Mouse (Mus musculus): ENCODE results near the gene Stk10.

Stk10 gene

GRCm38 (mm10) chr11:32626079-32626478 lies 93.0 kb downstream of the Stk10 start:
- in situ Hi-C loops (cut with MseI, MboI) = loop anchor here (5.0 kb wide), 1 partner anchor 81 kb away; no protein-coding TSS in a partner anchor

DNA sequence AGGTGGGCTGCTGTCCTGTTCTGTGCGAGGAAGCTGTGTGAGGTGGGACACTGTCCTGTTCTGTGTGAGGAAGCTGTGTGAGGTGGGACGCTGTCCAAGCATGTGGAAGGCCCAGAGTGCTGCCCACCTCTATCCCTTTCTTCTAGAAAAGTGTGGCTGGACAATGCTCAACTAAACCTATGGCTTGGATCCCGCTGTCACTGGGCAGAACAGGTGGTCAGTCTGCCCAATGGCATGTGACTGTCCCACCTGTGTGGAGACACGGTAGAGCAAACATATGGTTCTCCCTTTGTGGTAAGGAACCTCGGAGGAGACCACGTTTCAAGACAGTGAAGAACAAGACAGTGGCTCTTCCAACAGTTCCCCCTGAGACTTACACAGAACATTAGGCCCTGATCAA lies 94.8 kb downstream of the Stk10 start:
- in situ Hi-C loops (cut with MseI, MboI) = loop anchor here (5.0 kb wide), 1 partner anchor 79 kb away; no protein-coding TSS in a partner anchor

GRCm38 (mm10) chr11:32629713-32630211 lies 96.7 kb downstream of the Stk10 start:
- in situ Hi-C loops (cut with MseI, MboI) = loop anchor here (5.0 kb wide), 1 partner anchor 78 kb away; no protein-coding TSS in a partner anchor

- in situ Hi-C loops (cut with MseI, MboI) = no loop called here
Measured at GRCm38 (mm10) chr11:32632671-32633070, 99.6 kb downstream of the Stk10 start.

GRCm38 (mm10) chr11:32633542-32633941 lies 100.4 kb downstream of the Stk10 start:
- in situ Hi-C loops (cut with MseI, MboI) = no loop called here

DNA sequence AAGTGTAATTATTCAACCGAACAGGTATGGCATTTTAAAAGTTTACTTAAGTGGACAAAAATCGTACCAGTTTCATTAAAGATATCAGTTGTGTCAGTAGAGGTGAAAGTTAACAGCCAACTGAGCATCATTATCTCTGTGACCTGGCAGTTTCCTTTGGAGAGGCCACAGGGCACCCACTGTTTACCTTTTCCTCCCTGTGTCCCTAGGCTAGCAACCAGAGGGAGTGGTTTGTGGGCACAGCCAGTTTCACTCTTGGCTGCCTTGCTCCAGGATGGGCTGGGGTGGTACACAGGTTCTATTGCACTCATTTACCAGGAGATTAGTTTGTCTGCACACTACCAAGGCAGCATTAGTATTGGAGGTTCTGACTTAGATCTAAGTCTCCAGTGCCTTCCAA lies 101.0 kb downstream of the Stk10 start:
- in situ Hi-C loops (cut with MseI, MboI) = no loop called here

- in situ Hi-C loops (cut with MseI, MboI) = no loop called here
Measured at GRCm38 (mm10) chr11:32634842-32635241, 101.7 kb downstream of the Stk10 start.

GRCm38 (mm10) chr11:32636275-32636674 lies 103.2 kb downstream of the Stk10 start:
- in situ Hi-C loops (cut with MseI, MboI) = no loop called here

GRCm38 (mm10) chr11:32638521-32639255 lies 105.6 kb downstream of the Stk10 start:
- in situ Hi-C loops (cut with MseI, MboI) = no loop called here

GRCm38 (mm10) chr11:32640617-32641016 lies 107.5 kb downstream of the Stk10 start:
- in situ Hi-C loops (cut with MseI, MboI) = no loop called here

DNA sequence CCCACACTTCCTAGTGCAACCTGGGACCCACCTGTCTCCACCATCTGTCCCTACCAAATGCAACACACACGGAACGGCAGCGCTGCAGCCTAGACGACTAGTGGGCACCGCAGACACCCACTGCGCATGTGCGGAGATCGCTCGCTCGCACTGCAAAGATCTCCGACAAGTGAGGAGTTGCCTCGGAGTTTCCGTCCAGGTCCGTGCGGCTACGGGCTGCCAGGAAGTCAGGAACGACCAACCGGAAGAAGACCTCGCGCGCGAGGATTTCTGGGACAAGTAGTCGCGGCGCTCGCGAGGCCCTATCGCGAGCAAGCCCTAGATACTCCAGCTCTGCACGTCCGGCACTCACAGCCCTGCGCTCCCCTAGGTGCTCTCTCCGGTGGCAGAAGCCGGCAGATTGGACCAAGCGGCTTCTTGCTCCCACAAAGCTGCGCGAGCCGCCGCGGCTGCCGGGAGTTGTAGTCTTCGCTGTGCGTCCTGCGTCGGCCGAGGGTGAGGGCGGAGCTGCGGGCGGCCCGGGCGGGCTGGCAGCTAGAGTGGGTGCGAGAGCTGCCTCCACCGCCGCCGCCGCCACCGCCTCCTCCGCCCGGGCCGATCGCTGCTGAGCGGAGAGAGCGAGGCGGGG lies 109.3 kb downstream of the Stk10 start, which contains the start of gene Fbxw11:
TSS of gene Fbxw11 (plus strand) at position 476 of the 628 bp plus-strand sequence.
- in situ Hi-C loops (cut with MseI, MboI) = no loop called here

DNA sequence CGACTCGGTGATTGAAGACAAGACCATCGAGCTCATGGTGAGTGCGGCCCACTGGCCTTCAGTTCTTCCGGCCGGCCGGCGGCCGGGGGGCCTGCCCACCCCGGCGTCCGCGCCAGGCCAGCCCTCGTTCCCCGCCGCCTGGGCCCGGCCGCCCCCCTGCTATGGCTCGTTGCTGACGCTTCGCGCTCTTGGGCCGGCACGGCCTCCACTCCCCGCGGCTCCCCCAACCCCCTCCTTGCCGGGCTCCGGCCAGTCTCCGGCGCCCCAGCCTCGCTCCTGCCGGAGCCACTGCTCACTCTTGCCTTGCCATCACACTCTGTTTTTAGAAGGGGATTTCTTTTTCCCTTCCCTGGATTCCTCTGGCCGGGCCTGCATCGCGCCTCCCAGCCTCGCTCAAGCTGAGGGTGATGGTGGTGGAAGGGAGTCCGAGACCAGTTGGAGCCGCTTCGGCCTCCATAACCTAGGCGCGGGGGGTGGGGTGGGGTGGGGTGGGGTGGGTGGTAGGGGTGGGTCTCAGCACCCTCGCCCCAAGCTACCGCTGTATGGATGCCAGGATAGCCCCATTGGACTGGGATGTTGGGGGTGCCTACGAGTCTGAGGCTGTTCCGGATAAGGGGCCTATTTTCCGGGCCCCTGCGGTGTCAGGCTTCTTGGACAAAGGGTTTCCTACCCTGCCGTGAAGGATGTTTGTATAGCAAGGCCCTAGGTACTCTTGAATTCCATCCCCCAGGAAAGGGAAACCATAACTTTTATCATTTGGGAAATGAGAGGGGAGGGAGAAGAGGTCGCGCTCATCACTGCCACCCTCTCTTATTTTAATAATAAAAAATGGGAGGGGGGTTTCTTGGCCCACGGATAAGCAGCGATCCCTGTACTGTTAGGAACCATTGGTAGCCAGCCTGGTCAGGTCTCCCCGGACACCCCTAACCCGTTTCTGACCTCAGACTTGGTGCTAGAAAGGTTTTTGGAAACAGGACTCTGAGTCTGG lies 110.1 kb downstream of the Stk10 start:
- in situ Hi-C loops (cut with MseI, MboI) = no loop called here

DNA sequence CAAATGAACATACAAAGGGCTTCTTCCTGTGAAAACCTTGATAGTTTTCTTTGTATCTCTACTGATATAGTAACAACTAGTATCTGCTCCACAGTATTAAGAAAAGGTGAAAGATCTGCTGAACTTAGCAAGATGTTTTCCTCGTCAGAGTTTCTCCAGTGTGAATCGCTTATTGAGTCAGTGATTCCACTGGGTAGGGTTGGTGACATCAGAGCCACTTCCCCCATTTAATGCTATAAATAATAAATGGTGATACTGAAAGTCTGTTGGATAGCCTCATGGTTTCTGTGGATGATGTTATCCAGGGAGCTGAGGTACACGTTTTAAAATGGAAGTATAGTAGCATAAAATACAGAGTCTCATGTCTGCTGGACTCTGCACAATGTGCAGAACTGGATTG lies 110.9 kb downstream of the Stk10 start:
- in situ Hi-C loops (cut with MseI, MboI) = no loop called here

GRCm38 (mm10) chr11:32647265-32647664 lies 114.2 kb downstream of the Stk10 start:
- in situ Hi-C loops (cut with MseI, MboI) = no loop called here

DNA sequence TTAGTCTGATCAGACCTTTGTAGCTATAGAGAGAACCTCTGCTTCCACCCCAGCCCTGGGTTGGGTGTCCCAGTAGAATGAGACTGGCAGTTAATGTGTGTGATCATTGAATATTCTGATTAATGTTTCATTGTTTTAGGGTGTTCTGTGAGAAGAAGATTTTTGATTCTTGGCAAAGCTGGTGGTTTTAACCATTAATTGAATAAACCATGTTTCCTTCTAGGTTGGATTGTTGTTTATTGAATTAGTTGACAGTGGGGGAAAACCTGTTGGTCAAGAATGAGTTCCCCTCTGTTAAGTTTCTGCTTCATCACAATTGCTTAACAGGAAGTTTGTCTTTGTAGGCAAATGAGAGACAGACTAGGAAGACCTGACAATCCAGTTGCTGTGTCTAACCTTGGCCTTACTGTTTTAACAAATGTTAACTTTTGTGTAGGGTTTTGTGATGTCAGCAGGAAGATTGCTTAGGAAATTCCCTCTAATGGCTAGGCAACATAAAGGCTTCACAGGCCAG lies 117.2 kb downstream of the Stk10 start:
- in situ Hi-C loops (cut with MseI, MboI) = no loop called here

DNA sequence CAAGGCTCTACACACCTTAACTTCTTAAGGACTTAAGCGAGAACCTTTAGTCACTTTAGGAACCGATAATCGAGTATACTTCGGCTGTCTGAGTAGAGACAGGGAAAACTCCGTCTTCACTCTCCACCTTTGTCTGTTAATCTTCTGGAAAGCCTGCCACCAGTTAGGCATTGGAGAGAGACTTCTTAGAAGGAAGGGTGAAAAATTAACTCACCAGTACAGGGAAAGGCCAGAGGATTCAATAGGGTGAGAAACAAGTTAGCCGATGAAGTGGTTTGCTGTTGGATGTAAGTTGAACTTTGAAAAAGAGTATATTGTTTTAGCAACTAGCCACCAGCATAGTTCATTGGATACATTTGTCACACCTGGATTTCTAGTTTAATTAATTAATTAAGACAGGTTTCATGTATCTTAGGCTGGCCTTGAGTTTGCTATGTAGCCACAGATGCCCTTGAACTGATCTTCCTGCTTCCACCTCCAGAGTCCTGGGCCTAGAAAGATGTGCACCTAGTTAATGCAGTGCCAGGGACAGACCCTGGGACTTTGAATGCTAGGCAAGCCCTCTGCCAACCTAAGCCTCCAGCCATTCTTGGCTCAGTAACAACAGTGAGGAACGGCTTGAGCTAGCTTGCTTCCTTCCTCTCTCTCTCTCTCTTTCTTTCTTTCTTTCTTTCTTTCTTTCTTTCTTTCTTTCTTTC lies 117.9 kb downstream of the Stk10 start:
- in situ Hi-C loops (cut with MseI, MboI) = no loop called here

GRCm38 (mm10) chr11:32651723-32652122 lies 118.6 kb downstream of the Stk10 start:
- in situ Hi-C loops (cut with MseI, MboI) = no loop called here

DNA sequence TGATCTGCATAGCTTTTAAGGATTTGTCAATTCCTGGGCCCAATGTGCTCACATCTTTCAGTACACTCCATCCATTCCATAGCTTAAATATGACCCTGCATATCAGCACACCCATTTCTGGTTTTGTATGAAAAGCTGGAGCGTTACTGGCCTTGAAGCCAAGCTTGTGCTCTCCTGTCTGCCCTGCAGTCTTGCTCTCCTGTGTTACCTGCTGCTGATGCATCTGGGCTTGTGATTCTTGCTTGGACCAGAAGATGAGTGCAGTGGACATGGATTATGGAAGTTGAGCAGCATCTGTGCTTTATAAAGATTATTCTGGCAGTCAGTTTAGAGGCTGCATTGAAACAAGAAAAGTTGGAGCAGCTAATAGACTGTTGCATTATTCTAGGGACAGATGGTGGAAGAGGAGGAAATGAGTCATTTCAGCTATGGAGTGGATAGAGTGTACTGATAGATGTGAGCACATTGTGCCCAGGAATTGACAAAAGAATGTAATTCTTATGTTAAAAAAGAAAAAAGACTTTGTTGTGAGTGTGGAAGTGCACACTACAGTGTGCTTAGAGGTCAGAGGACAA lies 129.1 kb downstream of the Stk10 start:
- in situ Hi-C loops (cut with MseI, MboI) = no loop called here

GRCm38 (mm10) chr11:32665639-32666038 lies 132.5 kb downstream of the Stk10 start:
- in situ Hi-C loops (cut with MseI, MboI) = no loop called here

- in situ Hi-C loops (cut with MseI, MboI) = no loop called here
Measured at GRCm38 (mm10) chr11:32666983-32667382, 133.9 kb downstream of the Stk10 start.

All from mouse trophoblast stem cell (cell line).